Mouse (Mus musculus) testis, adult 2 months (tissue): ENCODE data around the gene Gm48551.

Source experiments
- CTCF ChIP-seq: fragments of 200-500 bp; IDR thresholded peaks from 2 replicates; pipeline ENCODE4 v1.5.1; 2012; ENCODE audit warnings: low read depth, mild to moderate bottlenecking, inconsistent platforms, low read length, moderate library complexity; ENCODE audit not compliant: control insufficient read depth, insufficient read depth, insufficient replicate concordance
- POLR2A ChIP-seq: fragments of 200-500 bp; IDR thresholded peaks from 2 replicates; pipeline ENCODE4 v1.6.1; 2012; ENCODE audit warnings: low read depth, mild to moderate bottlenecking, inconsistent platforms, low read length, moderate library complexity; ENCODE audit not compliant: control insufficient read depth

- no peak for TF ChIP-seq CTCF
- TF ChIP-seq POLR2A = no peak
These were observed 38.5 kb downstream of the Gm48551 start for GRCm38 (mm10) chr10:81422661-81423217.
